Mouse (Mus musculus): ENCODE results near the gene Taf1b. TPM values are rescaled to one million over a fixed set of nuclear protein-coding genes. Genes with fewer than 3 reads are reported as not detected.
A peak's percentile ranks its signal among the peaks of the same experiment; 100 is the strongest.

The Taf1b gene
- polyA plus RNA-seq, 1 experiment from 2014 or later, result 25.0 TPM

DNA sequence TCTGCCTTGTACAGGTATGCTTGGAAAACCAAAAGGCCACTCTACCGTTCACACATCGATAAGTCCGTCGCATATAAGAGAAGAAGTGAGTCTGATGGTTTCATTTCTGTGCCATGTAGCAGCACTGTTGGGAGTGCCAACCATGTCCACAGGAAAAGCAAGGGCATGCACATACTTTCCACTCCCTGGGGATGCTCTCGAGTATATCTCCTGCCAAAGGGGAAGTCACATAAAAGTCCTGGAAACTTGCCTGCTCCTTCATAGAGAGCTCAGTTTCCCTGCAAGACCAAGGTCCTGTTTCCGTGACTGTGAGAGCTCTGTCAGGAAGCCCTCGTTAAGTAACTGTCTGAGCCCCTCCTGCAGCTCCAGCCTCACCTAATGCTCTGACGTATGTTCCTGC, 57.8 kb downstream of the Taf1b start:
- ATAC-seq (ENCODE audit: insufficient number of reproducible peaks, insufficient read depth, low FRiP score, low read depth), result no peak
- Histone ChIP-seq H3K9ac (ENCODE audit: low read length) (no peak overlapping the region), H3K9me3 (ENCODE audit: control insufficient read depth, low read length) (no peaks in the 10 kb centered on the region), H3K36me3 (ENCODE audit: control insufficient read depth, insufficient read depth, low read length) (peaks cover 21% of the 10 kb centered on the region), H3K4me1 (ENCODE audit: control insufficient read depth in 2 of 2, insufficient read depth in 2 of 2, low read length in 2 of 2) (peaks cover 3 to 6% of the 10 kb centered on the region in 2 experiments), H3K27ac (replicated peaks in 1 of 2; ENCODE audit: control insufficient read depth in 1 of 2, insufficient read depth in 1 of 2, low read depth in 2 of 2, low read length in 2 of 2) (no peak overlapping the region), H3K27me3 (ENCODE audit: control insufficient read depth, insufficient read depth, low read length) (no peaks in the 10 kb centered on the region), H3K4me3 (ENCODE audit: control insufficient read depth in 1 of 2, insufficient read depth in 1 of 2, low read depth in 1 of 2, low read length in 2 of 2) (no peak overlapping the region), H3K4me2 (ENCODE audit: low read length) (no peak overlapping the region)
- 62% methylated on average over 8 of the region's 8 CpGs for WGBS

DNA sequence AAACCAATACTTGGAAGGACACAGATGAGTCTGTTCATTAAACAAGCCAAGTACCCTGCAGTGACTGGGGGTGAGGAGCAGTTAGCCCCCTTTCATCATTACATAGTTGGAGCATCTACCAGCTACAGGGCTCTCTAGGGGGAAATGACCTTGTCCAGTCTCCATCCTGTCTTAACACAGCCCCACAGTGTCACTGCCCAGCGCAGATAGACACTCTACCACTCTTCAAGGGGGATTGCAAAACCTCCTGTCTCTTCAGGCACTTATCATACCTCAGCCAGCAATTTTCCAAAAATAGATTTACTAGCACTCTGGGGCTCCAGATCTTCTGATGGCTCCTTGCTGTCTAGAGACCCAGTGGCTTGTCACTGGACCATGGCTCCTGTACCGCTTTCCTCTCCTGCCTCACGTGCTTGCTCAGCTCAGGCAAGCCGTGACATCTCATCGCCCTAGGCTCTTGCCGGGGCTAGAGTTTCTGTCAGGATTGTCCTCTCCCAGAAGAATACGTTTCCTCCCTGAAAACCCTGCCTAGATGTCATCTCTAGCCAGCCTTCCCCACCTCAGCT, 65.3 kb downstream of the Taf1b start:
- Histone ChIP-seq H3K36me3 (ENCODE audit: control insufficient read depth, insufficient read depth, low read length) (peaks cover 6% of the 10 kb centered on the region; the same call in 1 of the 2 replicates), H3K9ac (ENCODE audit: low read length) (no peak overlapping the region), H3K27me3 (ENCODE audit: control insufficient read depth, insufficient read depth, low read length) (no peaks in the 10 kb centered on the region), H3K27ac (replicated peaks in 1 of 2; ENCODE audit: control insufficient read depth in 1 of 2, insufficient read depth in 1 of 2, low read depth in 2 of 2, low read length in 2 of 2) (peak overlapping the region; percentile 49 to 74), H3K4me1 (ENCODE audit: control insufficient read depth in 2 of 2, insufficient read depth in 2 of 2, low read length in 2 of 2) (peaks cover 19 to 21% of the 10 kb centered on the region in 2 experiments), H3K4me2 (ENCODE audit: low read length) (0 out of 2 replicates have a peak overlapping the region, but pooled peaks have one; percentile 16), H3K4me3 (ENCODE audit: control insufficient read depth in 1 of 2, insufficient read depth in 1 of 2, low read depth in 1 of 2, low read length in 2 of 2) (no peak overlapping the region), H3K9me3 (ENCODE audit: control insufficient read depth, low read length) (no peaks in the 10 kb centered on the region)
- peak; percentile 38; the same call in 1 of the 2 replicates for ATAC-seq (ENCODE audit: insufficient number of reproducible peaks, insufficient read depth, low FRiP score, low read depth)
- WGBS, result 38% methylated on average over 7 of the region's 7 CpGs

DNA sequence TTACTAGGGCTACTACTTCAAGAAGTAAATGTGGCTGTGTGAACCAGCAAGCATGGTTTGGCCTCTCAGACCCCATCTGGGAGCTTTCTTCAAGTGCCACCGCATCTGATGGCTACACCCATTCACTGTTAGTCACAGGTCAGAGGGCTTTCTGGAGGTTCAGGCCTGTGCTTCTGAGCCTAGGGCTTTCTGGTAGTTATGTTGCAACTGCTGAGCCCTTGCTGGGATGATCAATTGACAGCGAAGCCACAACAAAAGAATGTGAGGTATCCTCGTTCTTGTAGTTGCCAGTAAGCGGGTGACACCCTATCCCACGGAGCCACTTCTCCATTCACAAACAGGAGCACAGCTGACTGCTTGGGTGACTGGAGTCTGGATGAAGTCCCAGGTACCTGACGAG, 67.2 kb downstream of the Taf1b start:
- H3K27me3 ChIP-seq (ENCODE audit: control insufficient read depth, insufficient read depth, low read length), result no peaks in the 10 kb centered on the region
- no peak overlapping the region for H3K4me3 ChIP-seq (ENCODE audit: control insufficient read depth in 1 of 2, insufficient read depth in 1 of 2, low read depth in 1 of 2, low read length in 2 of 2)
- H3K9ac ChIP-seq (ENCODE audit: low read length), result no peak overlapping the region
- no peak for ATAC-seq (ENCODE audit: insufficient number of reproducible peaks, insufficient read depth, low FRiP score, low read depth)
- 62% methylated on average over 6 of the region's 6 CpGs for WGBS
- H3K36me3 ChIP-seq (ENCODE audit: control insufficient read depth, insufficient read depth, low read length), result no peaks in the 10 kb centered on the region
- H3K4me1 ChIP-seq (ENCODE audit: control insufficient read depth in 2 of 2, insufficient read depth in 2 of 2, low read length in 2 of 2), result peaks cover 19 to 21% of the 10 kb centered on the region in 2 experiments
- H3K27ac ChIP-seq (replicated peaks in 1 of 2; ENCODE audit: control insufficient read depth in 1 of 2, insufficient read depth in 1 of 2, low read depth in 2 of 2, low read length in 2 of 2), result no peak overlapping the region
- no peak overlapping the region for H3K4me2 ChIP-seq (ENCODE audit: low read length)
- no peaks in the 10 kb centered on the region for H3K9me3 ChIP-seq (ENCODE audit: control insufficient read depth, low read length)

DNA sequence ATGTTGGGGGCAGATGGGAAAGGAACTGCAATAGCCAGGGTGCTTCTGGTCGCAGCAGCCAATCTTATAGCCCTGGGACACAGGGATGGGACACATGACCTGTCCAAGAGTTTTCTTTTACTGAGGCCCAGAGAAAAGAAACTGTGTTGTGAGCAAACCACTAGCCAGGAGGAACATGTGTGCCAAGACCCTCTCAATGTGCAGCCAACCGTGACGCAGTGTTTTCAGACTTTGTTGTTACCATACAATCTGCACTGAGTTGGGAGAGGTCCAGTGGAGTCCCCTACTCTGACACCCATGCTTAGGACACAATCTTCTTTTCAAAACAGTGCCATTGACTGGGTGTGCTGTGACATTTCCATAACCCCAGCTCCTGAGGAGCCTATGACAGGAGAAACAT, 69.4 kb downstream of the Taf1b start:
- no peaks in the 10 kb centered on the region for H3K9me3 ChIP-seq (ENCODE audit: control insufficient read depth, low read length)
- no peak overlapping the region for H3K9ac ChIP-seq (ENCODE audit: low read length)
- H3K4me3 ChIP-seq (ENCODE audit: control insufficient read depth in 1 of 2, insufficient read depth in 1 of 2, low read depth in 1 of 2, low read length in 2 of 2), result no peak overlapping the region
- H3K27ac ChIP-seq (replicated peaks in 1 of 2; ENCODE audit: control insufficient read depth in 1 of 2, insufficient read depth in 1 of 2, low read depth in 2 of 2, low read length in 2 of 2), result no peak overlapping the region
- no peaks in the 10 kb centered on the region for H3K27me3 ChIP-seq (ENCODE audit: control insufficient read depth, insufficient read depth, low read length)
- no peak for ATAC-seq (ENCODE audit: insufficient number of reproducible peaks, insufficient read depth, low FRiP score, low read depth)
- 88% methylated on average over 3 of the region's 3 CpGs for WGBS
- peaks cover 16 to 20% of the 10 kb centered on the region in 2 experiments for H3K4me1 ChIP-seq (ENCODE audit: control insufficient read depth in 2 of 2, insufficient read depth in 2 of 2, low read length in 2 of 2)
- H3K4me2 ChIP-seq (ENCODE audit: low read length), result no peak overlapping the region
- no peaks in the 10 kb centered on the region for H3K36me3 ChIP-seq (ENCODE audit: control insufficient read depth, insufficient read depth, low read length)

DNA sequence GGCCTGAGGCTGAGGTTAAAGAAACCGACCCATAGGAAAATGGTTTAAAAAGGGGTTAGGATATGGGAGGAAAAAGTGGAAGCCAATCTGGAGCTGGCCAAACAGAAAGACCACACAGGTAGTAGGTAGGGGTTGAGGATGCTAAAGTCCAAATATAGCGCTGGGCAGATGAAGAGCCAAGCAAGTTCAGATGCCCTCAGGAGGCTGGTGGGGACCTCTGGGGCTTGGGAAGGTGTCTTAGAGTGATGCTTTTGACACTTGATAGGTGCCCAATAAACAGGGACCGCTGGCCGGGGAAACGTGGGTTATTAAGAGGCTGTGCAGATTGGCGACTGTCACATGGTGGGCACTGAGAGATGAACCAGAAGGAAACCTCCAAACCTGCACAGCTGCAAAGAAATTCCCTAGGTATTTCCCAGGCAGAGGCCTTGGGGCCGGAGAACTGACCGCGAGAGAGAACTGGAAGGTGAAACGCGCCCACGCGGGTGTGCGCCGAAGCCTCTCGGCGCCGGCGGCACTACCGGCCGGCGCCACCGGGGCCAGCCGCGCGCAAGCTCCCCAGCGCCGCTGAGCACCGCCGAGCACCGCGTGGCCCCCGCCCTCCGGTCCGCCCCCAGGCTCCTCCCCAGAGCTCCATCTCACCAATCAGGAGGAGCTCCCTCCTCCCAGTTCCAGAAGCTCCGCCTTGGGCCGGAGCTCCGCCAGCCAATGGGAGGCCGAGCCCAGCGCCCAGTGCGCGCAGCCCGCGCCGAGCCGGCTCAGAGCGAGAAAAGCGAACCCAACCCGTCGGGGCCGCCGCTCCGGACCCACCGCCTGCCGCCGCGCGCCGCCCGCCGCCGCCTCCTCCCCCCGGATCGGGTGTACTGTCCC, 73.6 kb downstream of the Taf1b start, which contains the start of gene Grhl1:
Grhl1 (plus strand) TSS at position 761 of the 870 bp plus-strand sequence.
- Histone ChIP-seq H3K27me3 (ENCODE audit: control insufficient read depth, insufficient read depth, low read length) (no peaks in the 10 kb centered on the region), H3K27ac (replicated peaks in 1 of 2; ENCODE audit: control insufficient read depth in 1 of 2, insufficient read depth in 1 of 2, low read depth in 2 of 2, low read length in 2 of 2) (peak within 1 kb of the TSS in 1 of 2 experiments; percentile 53; a peak in 2 of 4 replicates), H3K4me1 (ENCODE audit: control insufficient read depth in 2 of 2, insufficient read depth in 2 of 2, low read length in 2 of 2) (peaks cover 6 to 12% of the 10 kb centered on the region in 2 experiments; a peak in 3 of 4 replicates), H3K9ac (ENCODE audit: low read length) (peak within 1 kb of the TSS; percentile 75), H3K4me2 (ENCODE audit: low read length) (peak within 1 kb of the TSS; percentile 82), H3K36me3 (ENCODE audit: control insufficient read depth, insufficient read depth, low read length) (peaks cover 2% of the 10 kb centered on the region; the same call in 1 of the 2 replicates), H3K9me3 (ENCODE audit: control insufficient read depth, low read length) (no peaks in the 10 kb centered on the region), H3K4me3 (ENCODE audit: control insufficient read depth in 1 of 2, insufficient read depth in 1 of 2, low read depth in 1 of 2, low read length in 2 of 2) (peak within 1 kb of the TSS; percentile 82)
- 2% methylated on average over 46 of the region's 64 CpGs for WGBS
- peak; percentile 99 for ATAC-seq (ENCODE audit: insufficient number of reproducible peaks, insufficient read depth, low FRiP score, low read depth)

DNA sequence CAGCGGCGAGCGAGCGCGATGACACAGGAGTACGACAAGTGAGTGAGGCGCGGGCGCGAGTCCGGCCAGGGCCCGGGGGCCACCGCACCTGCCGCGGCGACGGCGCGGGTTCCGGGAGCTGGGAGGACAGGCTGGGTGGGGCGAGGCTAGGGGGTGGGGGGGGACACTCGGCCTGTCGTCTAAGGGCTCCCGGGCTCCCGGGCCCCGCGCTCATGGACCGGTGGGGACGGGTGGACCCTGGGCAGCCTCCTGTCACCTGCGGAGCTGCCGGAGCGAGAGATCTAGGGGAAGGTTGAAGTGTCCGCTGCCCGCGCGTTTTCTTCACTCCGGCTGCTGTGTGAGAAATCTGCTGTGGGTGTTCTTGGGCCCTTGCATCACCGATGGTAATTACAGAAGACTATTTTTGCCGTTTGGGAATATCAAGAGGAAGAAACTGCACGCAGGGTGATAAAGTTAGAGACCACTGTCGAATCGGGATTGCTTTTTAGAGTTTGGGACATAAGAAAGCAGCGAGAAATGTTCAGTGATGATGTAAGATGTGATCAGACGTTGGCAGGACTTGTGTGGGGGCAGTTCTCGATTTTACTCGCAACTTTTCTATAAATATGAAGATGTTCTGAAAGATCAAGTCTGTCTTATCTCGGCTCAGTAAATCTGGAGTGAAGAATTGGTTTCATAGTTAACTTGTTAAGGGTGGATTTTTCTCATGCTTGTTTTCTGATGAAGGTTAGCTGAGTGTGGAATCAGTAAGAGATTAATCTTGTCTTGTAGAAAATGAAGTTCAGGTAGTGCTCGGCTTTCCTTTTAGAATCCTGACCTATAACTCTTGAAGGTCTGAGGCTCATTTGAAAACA, 74.5 kb downstream of the Taf1b start:
- 3% methylated on average over 46 of the region's 48 CpGs for WGBS
- Histone ChIP-seq H3K9ac (ENCODE audit: low read length) (peak overlapping the region; percentile 75), H3K27ac (replicated peaks in 1 of 2; ENCODE audit: control insufficient read depth in 1 of 2, insufficient read depth in 1 of 2, low read depth in 2 of 2, low read length in 2 of 2) (peak overlapping the region in 1 of 2 experiments; percentile 53; a peak in 2 of 4 replicates), H3K4me3 (ENCODE audit: control insufficient read depth in 1 of 2, insufficient read depth in 1 of 2, low read depth in 1 of 2, low read length in 2 of 2) (peak overlapping the region; percentile 82), H3K4me1 (ENCODE audit: control insufficient read depth in 2 of 2, insufficient read depth in 2 of 2, low read length in 2 of 2) (peaks cover 6 to 12% of the 10 kb centered on the region in 2 experiments; a peak in 3 of 4 replicates), H3K36me3 (ENCODE audit: control insufficient read depth, insufficient read depth, low read length) (peaks cover 10% of the 10 kb centered on the region; the same call in 1 of the 2 replicates), H3K4me2 (ENCODE audit: low read length) (peak overlapping the region; percentile 82), H3K27me3 (ENCODE audit: control insufficient read depth, insufficient read depth, low read length) (no peaks in the 10 kb centered on the region), H3K9me3 (ENCODE audit: control insufficient read depth, low read length) (no peaks in the 10 kb centered on the region)
- ATAC-seq (ENCODE audit: insufficient number of reproducible peaks, insufficient read depth, low FRiP score, low read depth), result peak; percentile 49

DNA sequence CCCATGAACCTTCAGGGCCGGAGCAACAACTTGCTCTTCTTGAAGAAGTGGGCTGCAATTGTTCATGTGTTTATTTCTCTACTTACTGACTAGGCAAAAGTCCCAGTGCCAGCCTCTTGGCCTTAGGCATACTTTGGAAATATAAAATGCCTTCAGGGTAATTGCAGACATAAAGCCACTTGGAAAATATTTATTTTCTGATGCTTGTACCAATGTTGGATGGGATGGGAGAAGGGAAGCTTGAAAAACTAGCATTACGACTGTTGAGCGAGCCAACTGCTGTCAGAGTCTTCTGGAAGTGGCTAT, 75.1 kb downstream of the Taf1b start:
- peak overlapping the region; percentile 82 for H3K4me2 ChIP-seq (ENCODE audit: low read length)
- H3K9me3 ChIP-seq (ENCODE audit: control insufficient read depth, low read length), result no peaks in the 10 kb centered on the region
- WGBS, result 40% methylated on average over 3 of the region's 3 CpGs
- H3K9ac ChIP-seq (ENCODE audit: low read length), result peak overlapping the region; percentile 75
- H3K4me1 ChIP-seq (ENCODE audit: control insufficient read depth in 2 of 2, insufficient read depth in 2 of 2, low read length in 2 of 2), result peaks cover 6 to 12% of the 10 kb centered on the region in 2 experiments; a peak in 3 of 4 replicates
- no peaks in the 10 kb centered on the region for H3K27me3 ChIP-seq (ENCODE audit: control insufficient read depth, insufficient read depth, low read length)
- H3K27ac ChIP-seq (replicated peaks in 1 of 2; ENCODE audit: control insufficient read depth in 1 of 2, insufficient read depth in 1 of 2, low read depth in 2 of 2, low read length in 2 of 2), result 0 out of 4 replicates have a peak overlapping the region, but pooled peaks of 1 of the 2 experiments have one; percentile 53
- peaks cover 15% of the 10 kb centered on the region; the same call in 1 of the 2 replicates for H3K36me3 ChIP-seq (ENCODE audit: control insufficient read depth, insufficient read depth, low read length)
- no peak for ATAC-seq (ENCODE audit: insufficient number of reproducible peaks, insufficient read depth, low FRiP score, low read depth)
- peak overlapping the region; percentile 9 to 82; a peak in 3 of 4 replicates for H3K4me3 ChIP-seq (ENCODE audit: control insufficient read depth in 1 of 2, insufficient read depth in 1 of 2, low read depth in 1 of 2, low read length in 2 of 2)
